Mouse (Mus musculus): ENCODE data around the gene Ly75.

- TF ChIP-seq POLR2A (IDR thresholded peaks at IDR 0.05; ENCODE audit: borderline replicate concordance, control insufficient read depth, low read depth, low read length) (no peak), CTCF (IDR thresholded peaks at IDR 0.05; ENCODE audit: control insufficient read depth, insufficient read depth, low read length) (no peak)
Measured at GRCm38 (mm10) chr2:60407387-60407786, 24.3 kb upstream of the Ly75 start.
